Mouse (Mus musculus): ENCODE measurements at regions not wholly inside any gene's neighbourhood (a gene's known extent, or its start where the extent isn't known, plus 50 kb on each side); places are given as distances from the start of the nearest gene placed in this dataset.

GRCm38 (mm10) chr10:37347661-37348060 is 208.9 kb upstream of the Marcks start:
- TF ChIP-seq EP300 (IDR thresholded peaks at IDR 0.05; ENCODE audit: low read length) (no peak), POLR2A (IDR thresholded peaks at IDR 0.05; ENCODE audit: low read depth, low read length) (no peak), CTCF (conservative IDR thresholded peaks at IDR 0.05 in 1 of 2, IDR thresholded peaks at IDR 0.05 in 1 of 2; ENCODE audit: low read depth in 2 of 2, low read length in 2 of 2) (no peak), ELF1 (IDR thresholded peaks at IDR 0.05; ENCODE audit: low read depth, low read length) (no peak)

Data from CH12.LX (cell line).